Mouse (Mus musculus): ENCODE measurements at regions not wholly inside any gene's neighbourhood (a gene's known extent, or its start where the extent isn't known, plus 50 kb on each side); places are given as distances from the start of the nearest gene placed in this dataset.

- no peak for DNase-seq (ENCODE audit: low spot score)
Observed at GRCm38 (mm10) chr13:69182478-69182877, 183.1 kb upstream of the Adcy2 start.

GRCm38 (mm10) chr13:69190661-69191060 is 191.3 kb upstream of the Adcy2 start:
- DNase-seq (ENCODE audit: low spot score): no peak

- no peak for DNase-seq (ENCODE audit: low spot score)
Observed at GRCm38 (mm10) chr13:69196464-69196871, 197.1 kb upstream of the Adcy2 start.

- no peak for DNase-seq (ENCODE audit: low spot score)
Observed at GRCm38 (mm10) chr13:69207741-69208568, 208.6 kb upstream of the Adcy2 start.

- no peak for DNase-seq (ENCODE audit: low spot score)
Observed at GRCm38 (mm10) chr13:69208569-69208881, 209.2 kb upstream of the Adcy2 start.

GRCm38 (mm10) chr13:69216579-69216978 is 217.2 kb upstream of the Adcy2 start:
- DNase-seq (ENCODE audit: low spot score): no peak

GRCm38 (mm10) chr13:69220425-69220824 is 221.1 kb upstream of the Adcy2 start:
- no peak for DNase-seq (ENCODE audit: low spot score)

GRCm38 (mm10) chr13:69226538-69226937 is 227.2 kb upstream of the Adcy2 start:
- DNase-seq (ENCODE audit: low spot score): no peak

- no peak for DNase-seq (ENCODE audit: low spot score)
Observed at GRCm38 (mm10) chr13:69230361-69230943, 231.1 kb upstream of the Adcy2 start.

- DNase-seq (ENCODE audit: low spot score): no peak
Observed at GRCm38 (mm10) chr13:69236386-69236785, 237.0 kb upstream of the Adcy2 start.

GRCm38 (mm10) chr13:69237918-69238317 is 238.6 kb upstream of the Adcy2 start:
- DNase-seq (ENCODE audit: low spot score): no peak

GRCm38 (mm10) chr13:69239261-69239915 is 240.0 kb upstream of the Adcy2 start:
- no peak for DNase-seq (ENCODE audit: low spot score)

- DNase-seq (ENCODE audit: low spot score): no peak
Observed at GRCm38 (mm10) chr13:69242544-69243296, 243.4 kb upstream of the Adcy2 start.

- no peak for DNase-seq (ENCODE audit: low spot score)
Observed at GRCm38 (mm10) chr13:69250334-69251129, 251.2 kb upstream of the Adcy2 start.

- DNase-seq (ENCODE audit: low spot score): no peak
Observed at GRCm38 (mm10) chr13:69251130-69251561, 251.8 kb upstream of the Adcy2 start.

- DNase-seq (ENCODE audit: low spot score): no peak
Observed at GRCm38 (mm10) chr13:69252335-69252734, 253.0 kb upstream of the Adcy2 start.

GRCm38 (mm10) chr13:69260485-69260884 is 261.1 kb upstream of the Adcy2 start:
- DNase-seq (ENCODE audit: low spot score): no peak

GRCm38 (mm10) chr13:69260972-69261371 is 261.6 kb upstream of the Adcy2 start:
- DNase-seq (ENCODE audit: low spot score): no peak

GRCm38 (mm10) chr13:69263722-69264121 is 264.4 kb upstream of the Adcy2 start:
- DNase-seq (ENCODE audit: low spot score): no peak

- no peak for DNase-seq (ENCODE audit: low spot score)
Observed at GRCm38 (mm10) chr13:69266071-69266470, 266.7 kb upstream of the Adcy2 start.

GRCm38 (mm10) chr13:69272506-69272905 is 261.0 kb upstream of the Nsun2 start:
- DNase-seq (ENCODE audit: low spot score): no peak

GRCm38 (mm10) chr13:69279647-69280046 is 253.9 kb upstream of the Nsun2 start:
- no peak for DNase-seq (ENCODE audit: low spot score)

Data from urinary bladder, postnatal 14 days (tissue).